Mouse (Mus musculus): ENCODE data around the gene Myl7. TPM values are rescaled to one million over a fixed set of nuclear protein-coding genes. Genes with fewer than 3 reads are reported as not detected.

The Myl7 gene
- polyA plus RNA-seq, 1 experiment from 2014 or later = not detected

GRCm38 (mm10) chr11:5920323-5920960 lies 21.9 kb upstream of the Myl7 start:
- Histone ChIP-seq H3K9me3 (replicated peaks; ENCODE audit: control insufficient read depth, low read length) (no peaks in the 10 kb centered on the region), H3K4me1 (ENCODE audit: control insufficient read depth, insufficient read depth, low read length) (no peaks in the 10 kb centered on the region), H3K9ac (ENCODE audit: low read length) (no peak overlapping the region), H3K4me3 (ENCODE audit: low read depth, low read length) (no peak overlapping the region), H3K4me2 (ENCODE audit: low read length) (no peak overlapping the region), H3K27me3 (replicated peaks; ENCODE audit: control insufficient read depth, insufficient read depth, low read length) (no peaks in the 10 kb centered on the region), H3K27ac (ENCODE audit: low read depth, low read length) (no peak overlapping the region), H3K36me3 (ENCODE audit: control insufficient read depth, insufficient read depth, low read length) (no peaks in the 10 kb centered on the region)
- 33% methylated on average over 17 of the region's 17 CpGs for WGBS
- no peak for ATAC-seq
- no peak for DNase-seq (ENCODE audit: low spot score)

- no peak for ATAC-seq
- 94% methylated on average over 4 of the region's 4 CpGs for WGBS
Measured at GRCm38 (mm10) chr11:5919606-5920005, 21.0 kb upstream of the Myl7 start.

GRCm38 (mm10) chr11:5918111-5918510 lies 19.5 kb upstream of the Myl7 start:
- no peaks in the 10 kb centered on the region for H3K9me3 ChIP-seq (replicated peaks; ENCODE audit: control insufficient read depth, low read length)
- 82% methylated on average over 2 of the region's 2 CpGs for WGBS
- H3K36me3 ChIP-seq (ENCODE audit: control insufficient read depth, insufficient read depth, low read length) = no peaks in the 10 kb centered on the region
- H3K9ac ChIP-seq (ENCODE audit: low read length) = no peak overlapping the region
- ATAC-seq (no peak), DNase-seq (ENCODE audit: low spot score) (no peak)
- H3K27ac ChIP-seq (ENCODE audit: low read depth, low read length) = no peak overlapping the region
- H3K4me2 ChIP-seq (ENCODE audit: low read length) = no peak overlapping the region
- H3K4me3 ChIP-seq (ENCODE audit: low read depth, low read length) = no peak overlapping the region
- H3K27me3 ChIP-seq (replicated peaks; ENCODE audit: control insufficient read depth, insufficient read depth, low read length) = no peaks in the 10 kb centered on the region
- no peaks in the 10 kb centered on the region for H3K4me1 ChIP-seq (ENCODE audit: control insufficient read depth, insufficient read depth, low read length)

More at GRCm38 (mm10) chr11:5919606-5920005, 21.0 kb upstream of the Myl7 start:
- no peaks in the 10 kb centered on the region for H3K9me3 ChIP-seq (replicated peaks; ENCODE audit: control insufficient read depth, low read length)
- H3K9ac ChIP-seq (ENCODE audit: low read length) = no peak overlapping the region
- H3K27ac ChIP-seq (ENCODE audit: low read depth, low read length) = no peak overlapping the region
- H3K4me2 ChIP-seq (ENCODE audit: low read length) = no peak overlapping the region
- DNase-seq (ENCODE audit: low spot score) = no peak
- no peaks in the 10 kb centered on the region for H3K4me1 ChIP-seq (ENCODE audit: control insufficient read depth, insufficient read depth, low read length)
- H3K4me3 ChIP-seq (ENCODE audit: low read depth, low read length) = no peak overlapping the region
- no peaks in the 10 kb centered on the region for H3K36me3 ChIP-seq (ENCODE audit: control insufficient read depth, insufficient read depth, low read length)
- H3K27me3 ChIP-seq (replicated peaks; ENCODE audit: control insufficient read depth, insufficient read depth, low read length) = no peaks in the 10 kb centered on the region

GRCm38 (mm10) chr11:5916178-5916548 lies 17.6 kb upstream of the Myl7 start:
- no peak for DNase-seq (ENCODE audit: low spot score)
- H3K9me3 ChIP-seq (replicated peaks; ENCODE audit: control insufficient read depth, low read length) = no peaks in the 10 kb centered on the region
- no peaks in the 10 kb centered on the region for H3K4me1 ChIP-seq (ENCODE audit: control insufficient read depth, insufficient read depth, low read length)
- H3K27ac ChIP-seq (ENCODE audit: low read depth, low read length) = no peak overlapping the region
- H3K4me2 ChIP-seq (ENCODE audit: low read length) = no peak overlapping the region
- no peak overlapping the region for H3K9ac ChIP-seq (ENCODE audit: low read length)
- no peaks in the 10 kb centered on the region for H3K27me3 ChIP-seq (replicated peaks; ENCODE audit: control insufficient read depth, insufficient read depth, low read length)
- no peak overlapping the region for H3K4me3 ChIP-seq (ENCODE audit: low read depth, low read length)
- 74% methylated on average over 8 of the region's 8 CpGs for WGBS
- no peak for ATAC-seq
- H3K36me3 ChIP-seq (ENCODE audit: control insufficient read depth, insufficient read depth, low read length) = no peaks in the 10 kb centered on the region

- Histone ChIP-seq H3K4me1 (ENCODE audit: control insufficient read depth, insufficient read depth, low read length) (no peaks in the 10 kb centered on the region), H3K9ac (ENCODE audit: low read length) (no peak overlapping the region), H3K9me3 (replicated peaks; ENCODE audit: control insufficient read depth, low read length) (no peaks in the 10 kb centered on the region), H3K27me3 (replicated peaks; ENCODE audit: control insufficient read depth, insufficient read depth, low read length) (no peaks in the 10 kb centered on the region), H3K4me2 (ENCODE audit: low read length) (no peak overlapping the region), H3K36me3 (ENCODE audit: control insufficient read depth, insufficient read depth, low read length) (no peaks in the 10 kb centered on the region), H3K27ac (ENCODE audit: low read depth, low read length) (no peak overlapping the region), H3K4me3 (ENCODE audit: low read depth, low read length) (no peak overlapping the region)
- ATAC-seq (no peak), DNase-seq (ENCODE audit: low spot score) (no peak)
- WGBS = 81% methylated on average over 5 of the region's 5 CpGs
Measured at GRCm38 (mm10) chr11:5915429-5916177, 17.0 kb upstream of the Myl7 start.

- no peak overlapping the region for H3K9ac ChIP-seq (ENCODE audit: low read length)
- WGBS = 58% methylated on average over 5 of the region's 5 CpGs
Measured at GRCm38 (mm10) chr11:5914940-5915339, 16.4 kb upstream of the Myl7 start.

GRCm38 (mm10) chr11:5913936-5914335 lies 15.4 kb upstream of the Myl7 start:
- Histone ChIP-seq H3K4me3 (ENCODE audit: low read depth, low read length) (no peak overlapping the region), H3K36me3 (ENCODE audit: control insufficient read depth, insufficient read depth, low read length) (no peaks in the 10 kb centered on the region), H3K27me3 (replicated peaks; ENCODE audit: control insufficient read depth, insufficient read depth, low read length) (no peaks in the 10 kb centered on the region), H3K9ac (ENCODE audit: low read length) (no peak overlapping the region), H3K4me2 (ENCODE audit: low read length) (no peak overlapping the region), H3K9me3 (replicated peaks; ENCODE audit: control insufficient read depth, low read length) (no peaks in the 10 kb centered on the region), H3K27ac (ENCODE audit: low read depth, low read length) (no peak overlapping the region), H3K4me1 (ENCODE audit: control insufficient read depth, insufficient read depth, low read length) (no peaks in the 10 kb centered on the region)
- no peak for ATAC-seq
- DNase-seq (ENCODE audit: low spot score) = no peak
- 77% methylated on average over 4 of the region's 4 CpGs for WGBS

More at GRCm38 (mm10) chr11:5914940-5915339, 16.4 kb upstream of the Myl7 start:
- Histone ChIP-seq H3K27ac (ENCODE audit: low read depth, low read length) (no peak overlapping the region), H3K27me3 (replicated peaks; ENCODE audit: control insufficient read depth, insufficient read depth, low read length) (no peaks in the 10 kb centered on the region), H3K4me2 (ENCODE audit: low read length) (no peak overlapping the region), H3K36me3 (ENCODE audit: control insufficient read depth, insufficient read depth, low read length) (no peaks in the 10 kb centered on the region), H3K4me1 (ENCODE audit: control insufficient read depth, insufficient read depth, low read length) (no peaks in the 10 kb centered on the region), H3K9me3 (replicated peaks; ENCODE audit: control insufficient read depth, low read length) (no peaks in the 10 kb centered on the region), H3K4me3 (ENCODE audit: low read depth, low read length) (no peak overlapping the region)
- DNase-seq (ENCODE audit: low spot score) (no peak), ATAC-seq (no peak)

GRCm38 (mm10) chr11:5913256-5913655 lies 14.7 kb upstream of the Myl7 start:
- Histone ChIP-seq H3K27me3 (replicated peaks; ENCODE audit: control insufficient read depth, insufficient read depth, low read length) (no peaks in the 10 kb centered on the region), H3K4me3 (ENCODE audit: low read depth, low read length) (no peak overlapping the region), H3K4me1 (ENCODE audit: control insufficient read depth, insufficient read depth, low read length) (no peaks in the 10 kb centered on the region), H3K4me2 (ENCODE audit: low read length) (no peak overlapping the region), H3K27ac (ENCODE audit: low read depth, low read length) (no peak overlapping the region), H3K36me3 (ENCODE audit: control insufficient read depth, insufficient read depth, low read length) (no peaks in the 10 kb centered on the region), H3K9me3 (replicated peaks; ENCODE audit: control insufficient read depth, low read length) (no peaks in the 10 kb centered on the region), H3K9ac (ENCODE audit: low read length) (no peak overlapping the region)
- 67% methylated on average over 8 of the region's 8 CpGs for WGBS
- ATAC-seq = no peak
- no peak for DNase-seq (ENCODE audit: low spot score)

- Histone ChIP-seq H3K4me2 (ENCODE audit: low read length) (no peak overlapping the region), H3K27ac (ENCODE audit: low read depth, low read length) (no peak overlapping the region), H3K4me3 (ENCODE audit: low read depth, low read length) (no peak overlapping the region), H3K9me3 (replicated peaks; ENCODE audit: control insufficient read depth, low read length) (no peaks in the 10 kb centered on the region), H3K27me3 (replicated peaks; ENCODE audit: control insufficient read depth, insufficient read depth, low read length) (no peaks in the 10 kb centered on the region), H3K36me3 (ENCODE audit: control insufficient read depth, insufficient read depth, low read length) (no peaks in the 10 kb centered on the region), H3K4me1 (ENCODE audit: control insufficient read depth, insufficient read depth, low read length) (no peaks in the 10 kb centered on the region), H3K9ac (ENCODE audit: low read length) (no peak overlapping the region)
- DNase-seq (ENCODE audit: low spot score) (peak; percentile 49), ATAC-seq (no peak)
- 19% methylated on average over 5 of the region's 5 CpGs for WGBS
Measured at GRCm38 (mm10) chr11:5912635-5913034, 14.1 kb upstream of the Myl7 start.
